Mouse (Mus musculus) hindbrain, embryonic 15.5 days (tissue): ENCODE measurements around the gene Abca17. TPM values are rescaled to one million over a fixed set of nuclear protein-coding genes. Genes with fewer than 3 reads are reported as not detected.

Experiments
- ATAC-seq: fragments of 200-750 bp; cut with Nextera tagmentation; 2 replicates; pipeline ENCODE4 v1.8.0; 2017; ENCODE audit warnings: low read depth, moderate number of reproducible peaks, moderate TSS enrichment; ENCODE audit not compliant: low FRiP score
- H3K27ac ChIP-seq: fragments of 300-500 bp; sonication (generic); replicated peaks from 2 replicates; pipeline ENCODE4 v1.5.1; 2015; ENCODE audit warnings: mild to moderate bottlenecking, inconsistent platforms
- H3K27me3 ChIP-seq: fragments of 300-500 bp; sonication (generic); 2 replicates; pipeline ENCODE4 v1.6.1; 2015; ENCODE audit warnings: control low read depth, inconsistent platforms
- H3K36me3 ChIP-seq: fragments of 300-500 bp; sonication (generic); 2 replicates; pipeline ENCODE4 v1.6.1; 2015; ENCODE audit warnings: control low read depth, inconsistent platforms
- H3K4me1 ChIP-seq: fragments of 300-500 bp; sonication (generic); replicated peaks from 2 replicates; pipeline ENCODE4 v1.6.1; 2015; ENCODE audit warnings: control low read depth, inconsistent platforms
- H3K4me2 ChIP-seq: fragments of 300-500 bp; sonication (generic); 2 replicates; pipeline ENCODE4 v1.6.1; 2015; ENCODE audit warnings: moderate library complexity, mild to moderate bottlenecking, inconsistent platforms
- H3K4me3 ChIP-seq: fragments of 300-500 bp; sonication (generic); 2 replicates; pipeline ENCODE4 v1.5.1; 2015; ENCODE audit warnings: mild to moderate bottlenecking, inconsistent platforms
- H3K9ac ChIP-seq: fragments of 300-500 bp; sonication (generic); 2 replicates; pipeline ENCODE4 v1.6.1; 2015; ENCODE audit warnings: inconsistent platforms
- H3K9me3 ChIP-seq: fragments of 300-500 bp; sonication (generic); 2 replicates; pipeline ENCODE4 v1.6.1; 2016; ENCODE audit warnings: control low read depth, inconsistent platforms
- WGBS: fragments of 180-500 bp; shearing (Covaris S2); methylation state at CpG from one replicate; pipeline ENCODE4 v1.1.7; 2015; 5-methylcytosine and 5-hydroxymethylcytosine counted together
- polyA plus RNA-seq: library from polyadenylated mRNA; unstranded; fragments of >200 nt; fragmentation: Nextera tagmentation; extraction: Ambion mirVana; gene quantifications from 2 replicates; pipeline ENCODE4 v1.2.1, GENCODE M21; 2015

Gene Abca17
- polyA plus RNA-seq, 1 experiment from 2014 or later, result 0.48 TPM

DNA sequence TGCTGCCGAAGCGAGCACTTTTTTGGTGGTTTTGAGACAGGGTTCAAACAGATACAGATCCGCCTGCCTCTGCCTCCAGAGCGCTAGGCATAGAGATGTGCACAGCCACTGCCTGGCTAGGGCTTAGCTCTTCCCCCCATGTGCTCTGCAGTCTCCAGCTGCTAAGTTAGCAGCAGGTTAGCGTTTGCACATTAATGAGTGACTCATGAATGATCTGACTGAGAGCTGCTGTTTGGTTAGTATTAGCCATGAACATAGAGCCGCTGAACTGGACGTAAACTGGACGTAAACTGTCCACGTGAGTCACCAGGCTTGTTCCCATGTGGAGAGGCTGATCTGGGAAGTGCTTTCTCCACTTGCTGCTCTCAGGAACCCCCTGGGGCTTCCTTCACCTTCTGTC is 11.7 kb upstream of the Abca17 start:
- H3K36me3 ChIP-seq, result peaks cover 35% of the 10 kb centered on the region
- 74% methylated on average over 9 of the region's 9 CpGs for WGBS

DNA sequence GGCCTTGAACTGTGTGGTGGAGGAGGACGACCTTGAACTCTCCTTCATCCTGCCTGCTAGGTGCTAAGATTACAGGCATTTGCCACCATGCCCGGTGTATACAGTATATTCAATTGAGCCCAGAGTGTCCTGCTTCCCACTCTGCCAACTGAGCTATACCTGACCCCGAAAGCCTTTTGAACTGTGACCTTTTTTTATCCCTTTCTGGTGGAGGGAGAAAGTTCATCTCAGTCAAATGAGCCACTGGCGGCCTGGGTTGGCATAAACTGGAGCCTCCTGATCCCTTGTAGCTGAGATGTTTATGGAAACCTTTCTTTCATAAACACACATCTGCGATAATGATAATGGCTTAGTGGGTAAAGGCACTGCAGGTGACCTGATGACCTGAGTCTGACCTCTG is 10.4 kb upstream of the Abca17 start:
- ATAC-seq, result no peak
- H3K4me3 ChIP-seq, result no peak overlapping the region
- H3K4me2 ChIP-seq, result no peak overlapping the region
- 88% methylated on average over 5 of the region's 5 CpGs for WGBS
- H3K4me1 ChIP-seq, result no peaks in the 10 kb centered on the region
- H3K36me3 ChIP-seq, result peaks cover 23% of the 10 kb centered on the region
- H3K27ac ChIP-seq, result no peak overlapping the region
- no peaks in the 10 kb centered on the region for H3K27me3 ChIP-seq
- no peak overlapping the region for H3K9ac ChIP-seq
- no peaks in the 10 kb centered on the region for H3K9me3 ChIP-seq

More for the DNA sequence above, 11.7 kb upstream of the Abca17 start:
- Histone ChIP-seq H3K27me3 (no peaks in the 10 kb centered on the region), H3K27ac (no peak overlapping the region), H3K4me2 (no peak overlapping the region), H3K4me3 (no peak overlapping the region), H3K9ac (no peak overlapping the region), H3K4me1 (no peaks in the 10 kb centered on the region), H3K9me3 (no peaks in the 10 kb centered on the region)
- ATAC-seq, result no peak

DNA sequence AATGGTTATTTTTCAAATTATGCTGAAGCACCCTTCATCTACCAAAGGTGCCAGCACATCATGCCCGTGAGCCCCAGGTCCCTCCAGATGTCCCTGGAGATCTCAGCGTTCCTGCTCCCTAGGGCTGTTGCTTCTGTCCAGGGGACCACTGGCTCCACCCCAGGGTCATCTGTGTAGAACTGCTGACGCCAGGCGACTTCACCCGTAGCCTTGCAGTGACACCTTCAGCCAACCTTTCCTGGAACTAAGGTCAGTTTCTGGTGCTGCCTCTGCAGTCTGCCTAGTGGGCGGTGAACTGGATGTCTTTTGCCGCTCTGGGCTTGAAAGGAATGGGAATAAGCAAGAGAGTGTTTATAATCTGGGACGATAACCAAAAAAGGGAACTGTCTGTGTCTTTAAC is 10.0 kb upstream of the Abca17 start:
- H3K36me3 ChIP-seq, result peaks cover 19% of the 10 kb centered on the region
- peaks cover 3% of the 10 kb centered on the region; the same call in 1 of the 2 replicates for H3K4me1 ChIP-seq
- 79% methylated on average over 8 of the region's 8 CpGs for WGBS
- no peak overlapping the region for H3K4me3 ChIP-seq
- no peak for ATAC-seq
- H3K27me3 ChIP-seq, result no peaks in the 10 kb centered on the region
- H3K9ac ChIP-seq, result no peak overlapping the region
- no peak overlapping the region for H3K4me2 ChIP-seq
- no peaks in the 10 kb centered on the region for H3K9me3 ChIP-seq
- H3K27ac ChIP-seq, result no peak overlapping the region

DNA sequence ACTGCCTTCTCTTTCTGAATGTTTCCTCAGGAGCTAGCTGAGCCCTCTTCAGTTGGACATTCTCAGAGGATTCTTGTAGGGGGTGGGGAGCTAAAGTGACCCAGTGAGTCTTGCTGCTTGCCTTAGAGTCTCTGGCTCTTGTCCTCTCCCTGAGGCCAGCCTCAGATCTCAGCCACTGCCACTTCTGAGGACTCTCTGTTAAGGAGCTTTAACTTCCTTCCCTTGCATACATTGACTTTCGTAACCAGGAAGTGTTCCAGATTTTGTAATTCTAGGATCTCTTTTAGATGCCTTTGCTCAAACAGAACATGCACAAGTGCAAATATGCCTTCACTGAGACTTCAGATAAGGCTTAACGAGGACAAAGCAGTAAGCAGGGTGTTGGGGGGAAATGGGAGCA is 9.0 kb upstream of the Abca17 start:
- no peak overlapping the region for H3K9ac ChIP-seq
- no peak overlapping the region for H3K4me2 ChIP-seq
- H3K4me1 ChIP-seq, result peaks cover 11% of the 10 kb centered on the region; the same call in 1 of the 2 replicates
- H3K27ac ChIP-seq, result no peak overlapping the region
- no peak overlapping the region for H3K4me3 ChIP-seq
- ATAC-seq, result no peak
- H3K9me3 ChIP-seq, result no peaks in the 10 kb centered on the region
- 77% methylated on average over 2 of the region's 2 CpGs for WGBS
- peaks cover 14% of the 10 kb centered on the region for H3K36me3 ChIP-seq
- H3K27me3 ChIP-seq, result no peaks in the 10 kb centered on the region

DNA sequence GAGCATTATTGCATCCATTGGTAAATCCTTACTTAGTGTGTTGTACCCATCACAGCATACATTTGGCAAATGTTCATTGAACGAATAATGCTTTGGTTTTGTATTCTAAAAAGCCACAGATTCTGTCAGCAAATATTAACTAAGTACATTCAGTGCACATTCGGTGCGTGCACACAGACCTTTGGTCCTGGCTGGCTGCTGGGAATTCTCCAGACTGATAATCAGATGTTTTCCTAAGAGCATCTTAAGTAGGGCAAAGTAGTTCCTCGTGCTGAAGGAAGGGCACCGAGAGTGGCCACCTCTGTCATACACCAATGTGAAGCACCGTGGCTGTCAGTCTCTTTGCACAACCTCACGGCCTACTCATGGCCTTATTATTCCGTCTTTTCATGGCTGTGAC is 8.1 kb upstream of the Abca17 start:
- Histone ChIP-seq H3K27me3 (no peaks in the 10 kb centered on the region), H3K4me3 (no peak overlapping the region), H3K27ac (no peak overlapping the region), H3K4me2 (no peak overlapping the region), H3K9me3 (no peaks in the 10 kb centered on the region), H3K36me3 (peaks cover 10% of the 10 kb centered on the region; the same call in 1 of the 2 replicates), H3K4me1 (peaks cover 15% of the 10 kb centered on the region), H3K9ac (no peak overlapping the region)
- ATAC-seq, result no peak
- WGBS, result 84% methylated on average over 8 of the region's 8 CpGs

DNA sequence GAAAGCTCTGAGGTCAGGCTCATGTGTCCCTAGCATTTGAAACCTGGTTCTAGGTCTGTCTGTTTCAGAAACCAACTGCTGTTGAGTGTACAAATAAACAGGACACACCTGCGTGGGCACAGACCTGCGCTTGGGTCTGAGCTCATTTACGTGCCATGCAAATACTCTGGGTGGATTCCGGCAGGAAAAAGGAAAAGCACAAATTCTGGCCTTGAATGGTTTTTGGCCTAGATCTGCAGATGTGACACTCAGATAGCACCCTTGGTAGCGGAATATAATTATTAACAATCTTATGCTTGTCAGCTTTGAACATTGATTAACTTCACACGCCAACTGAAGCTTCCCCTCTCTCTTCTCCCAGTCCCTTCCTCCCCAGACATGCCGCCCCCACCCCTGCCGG is 4.4 kb upstream of the Abca17 start:
- no peak for ATAC-seq
- WGBS, result 85% methylated on average over 8 of the region's 8 CpGs
- H3K27me3 ChIP-seq, result no peaks in the 10 kb centered on the region

DNA sequence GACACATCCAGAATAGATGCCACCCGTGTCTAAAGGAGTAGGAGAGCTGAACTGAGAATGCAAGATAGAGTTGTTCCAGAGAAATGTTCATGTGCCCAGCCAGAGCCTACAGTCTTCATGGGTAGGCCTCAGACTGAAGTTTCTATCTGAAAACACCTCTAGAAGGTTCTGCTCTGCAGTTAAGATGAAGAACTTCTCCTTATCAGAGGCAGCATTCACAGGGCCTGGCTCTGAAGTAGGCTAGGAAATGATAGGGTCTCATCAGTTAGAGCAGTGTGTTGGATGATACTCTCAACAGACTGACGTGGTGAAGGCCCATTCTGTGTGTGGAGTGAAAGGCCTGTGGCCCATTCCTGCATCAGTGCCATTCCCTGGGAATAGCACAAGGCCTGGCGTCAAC is 3.1 kb upstream of the Abca17 start:
- H3K4me3 ChIP-seq, result no peak overlapping the region
- H3K27me3 ChIP-seq, result no peaks in the 10 kb centered on the region
- no peak overlapping the region for H3K27ac ChIP-seq
- H3K9me3 ChIP-seq, result no peaks in the 10 kb centered on the region
- H3K4me2 ChIP-seq, result peak overlapping the region; percentile 92; the same call in 1 of the 2 replicates
- ATAC-seq, result no peak
- 85% methylated on average over 3 of the region's 3 CpGs for WGBS
- H3K9ac ChIP-seq, result no peak overlapping the region
- peaks cover 6% of the 10 kb centered on the region; the same call in 1 of the 2 replicates for H3K36me3 ChIP-seq
- H3K4me1 ChIP-seq, result peaks cover 39% of the 10 kb centered on the region

More for the DNA sequence above, 4.4 kb upstream of the Abca17 start:
- Histone ChIP-seq H3K4me1 (peaks cover 39% of the 10 kb centered on the region), H3K36me3 (peaks cover 10% of the 10 kb centered on the region; the same call in 1 of the 2 replicates), H3K27ac (no peak overlapping the region), H3K9me3 (no peaks in the 10 kb centered on the region), H3K9ac (no peak overlapping the region), H3K4me2 (no peak overlapping the region), H3K4me3 (no peak overlapping the region)

DNA sequence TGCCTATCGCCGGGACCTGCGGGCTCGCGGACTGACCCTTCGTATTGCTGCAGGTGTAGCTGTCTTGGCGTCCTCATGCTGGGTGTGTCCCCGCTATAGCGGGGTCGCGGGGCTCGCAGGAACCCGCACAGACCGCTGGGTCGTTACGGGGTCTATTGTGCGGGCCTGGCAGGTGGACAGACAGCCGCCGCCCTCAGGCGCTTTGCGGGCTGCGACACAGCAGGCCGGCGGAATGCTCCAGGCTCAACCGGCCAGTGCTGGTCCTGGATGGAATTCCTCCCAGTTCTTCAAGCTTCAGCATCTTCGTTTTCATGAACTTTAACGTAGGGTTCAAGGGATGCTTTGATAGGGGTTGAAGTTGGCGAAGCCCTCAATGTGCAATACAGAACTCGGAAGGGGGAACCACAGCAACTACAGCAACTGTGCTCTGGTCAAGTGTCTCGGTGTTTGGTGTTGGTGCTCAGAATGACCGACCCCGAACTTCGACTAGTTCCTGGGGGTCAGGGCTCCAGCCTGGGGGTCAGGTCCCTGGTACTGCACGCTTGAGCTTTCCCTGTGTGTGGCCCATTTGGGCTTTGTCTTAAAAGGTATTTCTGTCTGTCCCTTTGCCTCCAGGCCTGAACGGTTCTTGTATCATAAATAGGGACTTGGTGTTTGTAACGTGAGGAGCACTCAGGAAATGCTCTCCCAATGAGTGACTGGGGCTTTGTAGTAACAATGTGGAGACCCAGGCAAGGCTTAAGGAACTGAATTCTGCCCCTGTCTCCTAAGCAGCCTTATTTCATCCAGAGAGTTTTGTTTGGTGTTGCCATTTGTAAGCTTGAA is 1.7 kb upstream of the Abca17 start:
- WGBS, result 2% methylated on average over 36 of the region's 36 CpGs
- ATAC-seq, result no peak

DNA sequence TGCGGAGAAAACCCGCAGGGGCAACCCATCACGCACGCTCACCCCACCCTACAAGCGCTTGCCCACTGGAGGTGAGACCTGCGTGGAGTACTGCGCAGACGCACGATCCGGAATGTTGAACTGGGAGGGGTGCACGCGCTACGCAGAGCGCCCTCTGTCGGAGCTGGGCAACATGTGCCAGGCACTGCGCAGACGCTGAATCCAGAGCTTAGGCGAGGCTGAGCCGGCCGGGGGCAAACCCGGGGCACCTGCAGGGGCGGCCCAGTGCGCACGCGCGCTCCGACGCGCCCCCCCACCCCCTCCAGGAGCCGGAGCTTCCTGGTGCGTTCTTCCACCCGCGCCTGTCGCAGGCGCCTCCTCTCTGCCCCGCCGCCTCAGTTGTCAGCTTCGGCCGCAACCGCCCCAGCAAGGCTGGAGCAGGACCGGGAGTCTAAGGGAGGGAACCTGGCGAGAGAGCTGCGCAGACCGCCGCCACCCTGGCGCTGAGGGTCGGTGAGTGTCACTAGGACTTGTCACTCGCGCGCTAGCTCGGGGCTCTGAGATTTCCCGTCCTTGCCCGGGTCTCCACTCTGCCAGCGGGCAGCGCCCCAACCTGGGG is 991 bp upstream of the Abca17 start, which contains the start of gene Abca3:
Abca3 (plus strand) TSS at position 191 of the 598 bp plus-strand sequence.
- under 1% methylated on average over 55 of the region's 55 CpGs for WGBS
- Histone ChIP-seq H3K4me3 (peak within 1 kb of the TSS; percentile 86), H3K4me2 (peak within 1 kb of the TSS; percentile 92), H3K27me3 (no peaks in the 10 kb centered on the region), H3K4me1 (peaks cover 39% of the 10 kb centered on the region), H3K36me3 (no peaks in the 10 kb centered on the region), H3K9ac (peak within 1 kb of the TSS; percentile 92), H3K9me3 (no peaks in the 10 kb centered on the region), H3K27ac (peak within 1 kb of the TSS; percentile 84)
- peak; percentile 98 for ATAC-seq

More for the DNA sequence above, 1.7 kb upstream of the Abca17 start:
- Histone ChIP-seq H3K4me3 (peak overlapping the region; percentile 86), H3K36me3 (no peaks in the 10 kb centered on the region), H3K9me3 (no peaks in the 10 kb centered on the region), H3K27me3 (no peaks in the 10 kb centered on the region), H3K4me1 (peaks cover 39% of the 10 kb centered on the region), H3K4me2 (peak overlapping the region; percentile 92), H3K27ac (peak overlapping the region; percentile 84), H3K9ac (peak overlapping the region; percentile 92)

DNA sequence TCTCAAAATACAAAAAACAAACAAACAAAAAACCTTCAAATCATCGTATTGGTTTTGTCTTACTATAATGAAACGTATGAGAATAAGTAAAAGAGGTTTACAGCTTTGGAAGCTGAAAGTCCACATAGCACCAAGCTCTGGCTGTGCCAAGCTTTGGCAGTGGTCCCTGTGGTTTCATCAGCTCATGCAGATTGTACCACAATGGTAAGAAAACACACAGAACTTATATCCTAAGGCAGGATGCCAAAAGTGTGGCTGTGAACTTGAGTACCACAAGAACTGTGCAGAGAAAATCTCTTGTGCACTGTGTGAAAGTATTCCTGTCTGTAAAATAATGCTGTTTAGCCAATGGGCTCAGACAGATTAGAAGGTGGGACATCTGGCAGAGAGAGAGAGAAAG is 1.7 kb downstream of the Abca17 start:
- 86% methylated on average over 2 of the region's 2 CpGs for WGBS

DNA sequence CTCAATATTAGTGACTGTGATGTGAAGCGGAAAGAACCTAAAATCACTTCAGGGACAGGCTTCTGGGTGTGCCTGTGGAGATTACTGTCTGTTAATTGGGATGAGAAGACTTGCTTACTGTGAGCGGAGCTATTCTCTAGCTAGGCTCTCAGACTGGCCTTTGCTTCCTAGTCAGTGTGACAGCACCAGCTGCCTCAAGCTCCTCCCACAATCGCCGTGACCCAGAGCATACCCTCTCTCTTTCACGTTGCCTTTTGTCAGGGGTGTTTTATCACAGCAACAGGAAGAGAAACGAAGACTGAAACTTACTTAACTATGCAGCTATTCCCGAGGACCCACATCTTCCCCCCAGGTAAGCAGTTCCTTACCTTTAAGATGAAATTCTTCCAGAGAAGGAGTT is 4.0 kb downstream of the Abca17 start:
- Histone ChIP-seq H3K36me3 (no peaks in the 10 kb centered on the region), H3K4me3 (no peak overlapping the region), H3K4me2 (no peak overlapping the region), H3K4me1 (peaks cover 9% of the 10 kb centered on the region), H3K27me3 (no peaks in the 10 kb centered on the region), H3K27ac (no peak overlapping the region), H3K9ac (no peak overlapping the region), H3K9me3 (no peaks in the 10 kb centered on the region)
- ATAC-seq, result no peak
- 50% methylated on average over 7 of the region's 7 CpGs for WGBS

More for the DNA sequence above, 1.7 kb downstream of the Abca17 start:
- H3K9ac ChIP-seq, result no peak overlapping the region
- no peak overlapping the region for H3K4me3 ChIP-seq
- H3K4me1 ChIP-seq, result peaks cover 26% of the 10 kb centered on the region
- no peaks in the 10 kb centered on the region for H3K27me3 ChIP-seq
- no peak overlapping the region for H3K4me2 ChIP-seq
- ATAC-seq, result no peak
- H3K36me3 ChIP-seq, result no peaks in the 10 kb centered on the region
- H3K27ac ChIP-seq, result no peak overlapping the region
- no peaks in the 10 kb centered on the region for H3K9me3 ChIP-seq

DNA sequence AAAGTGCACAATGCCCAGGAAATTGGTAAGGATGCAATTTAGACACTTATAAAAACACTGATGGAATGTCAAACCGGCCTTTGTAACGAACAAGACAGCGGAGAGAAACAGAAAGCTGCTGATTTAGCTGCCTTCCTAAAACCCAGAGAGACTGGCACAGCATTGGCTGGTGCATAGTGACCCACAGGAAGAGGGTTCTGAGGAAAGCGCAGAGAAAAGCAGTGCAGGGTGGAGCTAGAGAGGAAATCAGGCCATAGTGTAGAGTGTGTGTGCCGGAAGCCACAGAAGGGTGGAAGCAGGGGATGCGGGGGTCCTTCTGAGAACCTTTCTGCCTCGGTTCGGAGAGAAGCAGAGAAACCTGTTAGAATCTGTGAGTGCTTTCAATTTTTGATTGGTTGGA is 6.2 kb downstream of the Abca17 start:
- H3K9me3 ChIP-seq, result no peaks in the 10 kb centered on the region
- no peaks in the 10 kb centered on the region for H3K4me1 ChIP-seq
- no peak overlapping the region for H3K4me2 ChIP-seq
- no peaks in the 10 kb centered on the region for H3K27me3 ChIP-seq
- H3K36me3 ChIP-seq, result no peaks in the 10 kb centered on the region
- no peak overlapping the region for H3K27ac ChIP-seq
- H3K4me3 ChIP-seq, result no peak overlapping the region
- WGBS, result 88% methylated on average over 8 of the region's 8 CpGs
- ATAC-seq, result no peak
- no peak overlapping the region for H3K9ac ChIP-seq
